Mouse (Mus musculus) thymus, adult 2 months (tissue): ENCODE measurements around the gene Rps25.

ENCODE experiments used
- CTCF ChIP-seq: fragments of 200-500 bp; IDR thresholded peaks from 2 replicates; pipeline ENCODE4 v1.5.1; 2012; ENCODE audit warnings: mild to moderate bottlenecking, control low read depth, low read length, moderate library complexity, borderline replicate concordance; ENCODE audit not compliant: control insufficient read depth, poor library complexity, insufficient read depth; ENCODE audit errors: extremely low read depth
- POLR2A ChIP-seq: fragments of 200-500 bp; IDR thresholded peaks from 2 replicates; pipeline ENCODE4 v1.6.1; 2012; ENCODE audit warnings: mild to moderate bottlenecking, low read length, control low read depth, moderate library complexity; ENCODE audit not compliant: control insufficient read depth, poor library complexity, insufficient read depth; ENCODE audit errors: extremely low read depth

- TF ChIP-seq CTCF (no peak), POLR2A (no peak)
Measured at GRCm38 (mm10) chr9:44454891-44455220, 47.9 kb downstream of the Rps25 start, which contains the start of gene Upk2.
